Mouse (Mus musculus) liver, embryonic 15.5 days (tissue): ENCODE measurements around the gene Prkx. TPM values are rescaled to one million over a fixed set of nuclear protein-coding genes. Genes with fewer than 3 reads are reported as not detected.

Experiments
- ATAC-seq: fragments of 200-750 bp; cut with Nextera tagmentation; 2 replicates; pipeline ENCODE4 v1.8.0; 2017; ENCODE audit warnings: moderate number of reproducible peaks, mild to moderate bottlenecking, moderate library complexity; ENCODE audit not compliant: insufficient read depth
- H3K27ac ChIP-seq: fragments of 300-500 bp; sonication (generic); replicated peaks from 2 replicates; pipeline ENCODE4 v1.5.1; 2015; ENCODE audit warnings: mild to moderate bottlenecking, inconsistent platforms
- H3K27me3 ChIP-seq: fragments of 300-500 bp; sonication (generic); 2 replicates; pipeline ENCODE4 v1.6.1; 2015; ENCODE audit warnings: mild to moderate bottlenecking, inconsistent platforms
- H3K36me3 ChIP-seq: fragments of 300-500 bp; sonication (generic); replicated peaks from 2 replicates; pipeline ENCODE4 v1.6.1; 2015; ENCODE audit warnings: moderate library complexity, mild to moderate bottlenecking, inconsistent platforms
- H3K4me1 ChIP-seq: fragments of 300-500 bp; sonication (generic); replicated peaks from 2 replicates; pipeline ENCODE4 v1.6.1; 2015; ENCODE audit warnings: inconsistent platforms
- H3K4me2 ChIP-seq: fragments of 300-500 bp; sonication (generic); 2 replicates; pipeline ENCODE4 v1.6.1; 2015; ENCODE audit warnings: moderate library complexity, mild to moderate bottlenecking, inconsistent platforms
- H3K4me3 ChIP-seq: fragments of 300-500 bp; sonication (generic); replicated peaks from 2 replicates; pipeline ENCODE4 v1.5.1; 2015; ENCODE audit warnings: mild to moderate bottlenecking, inconsistent platforms
- H3K9ac ChIP-seq: fragments of 300-500 bp; sonication (generic); 2 replicates; pipeline ENCODE4 v1.6.1; 2015; ENCODE audit warnings: moderate library complexity, mild to moderate bottlenecking, inconsistent platforms
- H3K9me3 ChIP-seq: fragments of 300-500 bp; sonication (generic); replicated peaks from 2 replicates; pipeline ENCODE4 v1.6.1; 2016; ENCODE audit warnings: inconsistent platforms
- WGBS: fragments of 180-500 bp; shearing (Covaris S2); methylation state at CpG from one replicate; pipeline ENCODE4 v1.1.7; 2015; ENCODE audit warnings: mixed read lengths; ENCODE audit not compliant: insufficient replicate concordance; 5-methylcytosine and 5-hydroxymethylcytosine counted together
- polyA plus RNA-seq: library from polyadenylated mRNA; unstranded; fragments of >200 nt; fragmentation: Nextera tagmentation; extraction: Ambion mirVana; gene quantifications from 2 replicates; pipeline ENCODE4 v1.2.1, GENCODE M21; 2015

The Prkx gene
- polyA plus RNA-seq, result 1.8 and 2.0 TPM in 2 replicates

GRCm38 (mm10) chrX:77796238-77796835 is at the start of gene Prkx:
Gene Prkx (minus strand): TSS chrX:77796278.
- Histone ChIP-seq H3K4me2 (peak within 1 kb of the TSS; percentile 68), H3K9ac (peak within 1 kb of the TSS; percentile 32), H3K36me3 (no peaks in the 10 kb centered on the region), H3K9me3 (no peaks in the 10 kb centered on the region), H3K4me1 (no peaks in the 10 kb centered on the region), H3K27me3 (no peaks in the 10 kb centered on the region), H3K27ac (no peak within 1 kb of the TSS), H3K4me3 (peak within 1 kb of the TSS; percentile 62)
- ATAC-seq, result peak; percentile 70
- WGBS, result 22% methylated on average over 19 of the region's 19 CpGs

DNA sequence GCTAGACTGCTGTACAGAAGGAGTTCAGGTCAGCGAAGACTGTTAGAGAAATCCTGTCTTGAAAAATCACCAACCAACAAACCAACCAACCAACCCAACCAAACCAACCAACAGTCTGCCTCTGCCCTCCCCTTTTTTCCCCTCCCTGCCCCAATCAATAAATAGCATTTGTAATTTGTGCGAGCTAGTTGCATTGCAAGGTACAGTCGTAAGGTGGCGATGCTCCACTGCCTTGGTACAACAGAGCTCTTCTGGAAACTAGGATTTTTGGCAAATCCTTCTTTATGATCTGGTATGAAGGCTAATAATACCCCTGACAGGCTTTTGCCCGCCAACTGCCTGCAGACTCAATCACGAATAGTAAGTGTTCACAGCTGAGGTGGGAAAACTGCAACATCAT is 16.0 kb upstream of the Prkx start:
- H3K27ac ChIP-seq, result no peak overlapping the region
- no peak overlapping the region for H3K4me3 ChIP-seq
- WGBS, result 44% methylated on average over 6 of the region's 6 CpGs
- no peaks in the 10 kb centered on the region for H3K9me3 ChIP-seq
- H3K9ac ChIP-seq, result no peak overlapping the region
- ATAC-seq, result no peak
- H3K4me1 ChIP-seq, result no peaks in the 10 kb centered on the region
- no peaks in the 10 kb centered on the region for H3K27me3 ChIP-seq
- no peak overlapping the region for H3K4me2 ChIP-seq
- H3K36me3 ChIP-seq, result no peaks in the 10 kb centered on the region

DNA sequence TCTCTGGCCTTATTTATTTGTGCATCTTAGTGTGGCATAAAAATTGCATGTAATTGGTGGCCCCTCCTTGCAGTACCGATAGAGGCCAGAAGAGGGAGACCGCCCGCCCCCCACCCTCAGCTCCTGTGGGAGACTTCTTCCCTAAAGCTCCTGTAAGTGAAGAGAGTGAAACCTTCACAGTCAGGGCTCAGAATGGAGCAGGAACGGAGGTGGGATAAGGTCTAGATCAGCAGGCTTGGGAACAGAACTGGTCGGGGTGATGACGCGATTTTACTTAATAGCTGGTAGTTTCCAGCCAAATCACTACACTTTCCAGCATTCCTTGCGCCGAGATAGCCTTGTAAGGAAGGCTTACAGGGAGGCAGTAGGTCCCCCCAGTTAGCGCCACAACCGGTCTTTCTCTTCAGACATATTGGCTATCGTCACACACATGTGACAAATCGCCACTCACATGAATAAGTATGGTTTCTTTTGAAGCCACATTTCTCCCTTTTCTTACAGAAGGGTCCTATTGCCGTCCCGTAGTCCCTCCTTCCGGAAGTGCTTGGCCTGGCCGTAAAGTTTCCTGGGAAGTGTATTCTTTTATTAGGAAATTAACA is 14.6 kb upstream of the Prkx start:
- peak overlapping the region; percentile 50 for H3K4me2 ChIP-seq
- no peaks in the 10 kb centered on the region for H3K4me1 ChIP-seq
- H3K27me3 ChIP-seq, result no peaks in the 10 kb centered on the region
- WGBS, result 20% methylated on average over 17 of the region's 17 CpGs
- H3K27ac ChIP-seq, result no peak overlapping the region
- no peaks in the 10 kb centered on the region for H3K9me3 ChIP-seq
- no peak overlapping the region for H3K9ac ChIP-seq
- peak overlapping the region; percentile 44 for H3K4me3 ChIP-seq
- H3K36me3 ChIP-seq, result no peaks in the 10 kb centered on the region
- no peak for ATAC-seq

DNA sequence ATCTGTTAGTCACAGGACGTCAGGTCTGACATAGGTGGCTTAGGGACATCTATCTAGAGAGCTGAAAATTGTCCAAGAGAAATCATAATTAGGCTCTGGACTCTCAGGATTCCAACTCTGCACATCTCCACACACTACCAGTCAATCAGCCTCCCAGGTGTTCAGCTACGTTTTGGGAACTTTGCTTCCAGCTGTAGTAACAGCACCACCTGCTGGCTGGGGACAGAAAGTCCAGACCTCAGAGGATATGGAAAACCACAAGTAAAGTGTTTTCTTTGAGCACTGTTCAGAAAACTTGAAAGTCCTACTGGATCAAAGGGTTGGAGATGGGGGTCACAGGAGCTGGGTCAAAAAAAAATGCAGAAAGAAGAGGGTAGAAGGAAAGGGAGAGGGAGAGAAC is 12.5 kb upstream of the Prkx start:
- WGBS, result 9% methylated on average over 2 of the region's 2 CpGs

GRCm38 (mm10) chrX:77802293-77802692 is 6.2 kb upstream of the Prkx start:
- no peak for ATAC-seq
- no peaks in the 10 kb centered on the region for H3K9me3 ChIP-seq
- no peaks in the 10 kb centered on the region for H3K27me3 ChIP-seq
- 48% methylated on average over 2 of the region's 2 CpGs for WGBS
- H3K4me3 ChIP-seq, result no peak overlapping the region
- H3K4me1 ChIP-seq, result no peaks in the 10 kb centered on the region
- no peaks in the 10 kb centered on the region for H3K36me3 ChIP-seq
- no peak overlapping the region for H3K4me2 ChIP-seq
- no peak overlapping the region for H3K27ac ChIP-seq
- H3K9ac ChIP-seq, result no peak overlapping the region

More for the DNA sequence above, 12.5 kb upstream of the Prkx start:
- no peaks in the 10 kb centered on the region for H3K27me3 ChIP-seq
- no peak overlapping the region for H3K4me2 ChIP-seq
- H3K9me3 ChIP-seq, result no peaks in the 10 kb centered on the region
- H3K36me3 ChIP-seq, result no peaks in the 10 kb centered on the region
- no peak overlapping the region for H3K9ac ChIP-seq
- no peaks in the 10 kb centered on the region for H3K4me1 ChIP-seq
- no peak overlapping the region for H3K4me3 ChIP-seq
- no peak overlapping the region for H3K27ac ChIP-seq
- no peak for ATAC-seq

DNA sequence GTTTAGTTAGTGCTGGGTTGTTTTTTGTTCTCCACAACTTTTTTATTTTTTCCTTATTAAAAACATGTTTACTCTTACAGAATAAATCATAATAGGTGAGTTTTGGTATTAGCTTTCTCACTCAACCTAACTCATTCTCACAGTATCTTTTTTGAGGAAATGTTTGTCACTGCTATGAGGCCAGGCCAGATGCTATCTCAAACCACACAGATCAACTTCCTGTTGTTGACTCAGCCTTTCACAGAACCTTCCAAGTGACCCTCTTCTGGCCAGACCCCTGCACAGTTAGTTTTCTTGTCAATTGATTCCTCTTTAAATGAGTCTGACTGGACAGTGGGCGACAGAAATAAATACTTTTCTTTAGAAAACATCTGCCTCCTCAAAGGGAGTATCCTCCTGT is 5.5 kb upstream of the Prkx start:
- ATAC-seq, result no peak
- no peaks in the 10 kb centered on the region for H3K27me3 ChIP-seq
- no peaks in the 10 kb centered on the region for H3K36me3 ChIP-seq
- no peaks in the 10 kb centered on the region for H3K4me1 ChIP-seq
- H3K27ac ChIP-seq, result no peak overlapping the region
- H3K4me3 ChIP-seq, result no peak overlapping the region
- no peak overlapping the region for H3K9ac ChIP-seq
- WGBS, result 13% methylated on average over 1 of the region's 1 CpGs
- H3K4me2 ChIP-seq, result no peak overlapping the region
- H3K9me3 ChIP-seq, result no peaks in the 10 kb centered on the region

- Histone ChIP-seq H3K4me3 (no peak overlapping the region), H3K4me1 (no peaks in the 10 kb centered on the region), H3K36me3 (no peaks in the 10 kb centered on the region), H3K27ac (no peak overlapping the region), H3K9me3 (no peaks in the 10 kb centered on the region), H3K9ac (no peak overlapping the region), H3K4me2 (no peak overlapping the region), H3K27me3 (no peaks in the 10 kb centered on the region)
- ATAC-seq, result no peak
- 49% methylated on average over 3 of the region's 3 CpGs for WGBS
Measured at GRCm38 (mm10) chrX:77799554-77799953, 3.5 kb upstream of the Prkx start.

GRCm38 (mm10) chrX:77797801-77798200 is 1.7 kb upstream of the Prkx start:
- no peaks in the 10 kb centered on the region for H3K4me1 ChIP-seq
- no peak for ATAC-seq
- no peaks in the 10 kb centered on the region for H3K27me3 ChIP-seq
- H3K4me2 ChIP-seq, result no peak overlapping the region
- H3K27ac ChIP-seq, result no peak overlapping the region
- H3K4me3 ChIP-seq, result no peak overlapping the region
- no peak overlapping the region for H3K9ac ChIP-seq
- no peaks in the 10 kb centered on the region for H3K36me3 ChIP-seq
- H3K9me3 ChIP-seq, result no peaks in the 10 kb centered on the region

GRCm38 (mm10) chrX:77796916-77797315 is 838 bp upstream of the Prkx start:
- peak overlapping the region; percentile 68 for H3K4me2 ChIP-seq

DNA sequence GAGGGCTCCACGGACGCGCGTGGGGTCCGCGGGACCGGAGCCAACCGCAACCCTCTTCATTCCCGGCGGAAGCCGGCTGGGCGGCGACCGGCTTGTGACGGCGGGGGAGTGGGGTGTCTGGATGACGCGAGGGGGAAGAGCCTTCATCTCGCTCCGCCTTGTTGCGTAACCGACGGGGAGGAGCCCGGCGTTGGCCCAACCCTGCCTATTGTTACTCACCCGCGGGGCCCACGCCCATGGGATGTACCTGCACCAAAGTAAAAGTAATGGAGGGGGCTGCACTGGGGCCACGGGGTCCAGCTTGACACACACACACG is 262 bp downstream of the Prkx start:
- peak; percentile 92 for ATAC-seq
- Histone ChIP-seq H3K9me3 (no peaks in the 10 kb centered on the region), H3K36me3 (no peaks in the 10 kb centered on the region), H3K4me3 (peak overlapping the region; percentile 62), H3K27ac (no peak overlapping the region), H3K27me3 (no peaks in the 10 kb centered on the region), H3K4me1 (no peaks in the 10 kb centered on the region), H3K4me2 (peak overlapping the region; percentile 68), H3K9ac (peak overlapping the region; percentile 32; the same call in 1 of the 2 replicates)
- WGBS, result under 1% methylated on average over 27 of the region's 30 CpGs

More at GRCm38 (mm10) chrX:77796916-77797315, 838 bp upstream of the Prkx start:
- H3K4me3 ChIP-seq, result no peak overlapping the region
- H3K36me3 ChIP-seq, result no peaks in the 10 kb centered on the region
- no peak for ATAC-seq
- no peak overlapping the region for H3K27ac ChIP-seq
- H3K9me3 ChIP-seq, result no peaks in the 10 kb centered on the region
- H3K9ac ChIP-seq, result no peak overlapping the region
- no peaks in the 10 kb centered on the region for H3K4me1 ChIP-seq
- no peaks in the 10 kb centered on the region for H3K27me3 ChIP-seq
- WGBS, result 61% methylated on average over 1 of the region's 1 CpGs

- H3K9me3 ChIP-seq, result no peaks in the 10 kb centered on the region
- H3K36me3 ChIP-seq, result no peaks in the 10 kb centered on the region
- ATAC-seq, result peak; percentile 55
- no peaks in the 10 kb centered on the region for H3K4me1 ChIP-seq
- no peak overlapping the region for H3K27ac ChIP-seq
- peak overlapping the region; percentile 32 for H3K9ac ChIP-seq
- peak overlapping the region; percentile 62 for H3K4me3 ChIP-seq
- peak overlapping the region; percentile 68 for H3K4me2 ChIP-seq
- no peaks in the 10 kb centered on the region for H3K27me3 ChIP-seq
- WGBS, result 21% methylated on average over 61 of the region's 61 CpGs
Measured at GRCm38 (mm10) chrX:77794962-77795857, 868 bp downstream of the Prkx start.
